Mouse (Mus musculus) liver, embryonic 14.5 days (tissue): ENCODE results near the gene Snx11. TPM values are rescaled to one million over a fixed set of nuclear protein-coding genes. Genes with fewer than 3 reads are reported as not detected.

Source experiments
- ATAC-seq: fragments of 200-750 bp; cut with Nextera tagmentation; 2 replicates; pipeline ENCODE4 v1.8.0; 2017; ENCODE audit warnings: moderate number of reproducible peaks, mild to moderate bottlenecking, moderate library complexity; ENCODE audit not compliant: insufficient read depth
- DNase-seq, 3 experiments: peaks; one replicate each; pipeline ENCODE4 v3.0.0-alpha.2; 2012 to 2013; ENCODE audit warnings: low read depth in 3 of 3, low spot score in 3 of 3
- H3K27ac ChIP-seq: fragments of 300-500 bp; sonication (generic); 2 replicates; pipeline ENCODE4 v1.5.1; 2014; ENCODE audit warnings: moderate library complexity, mild to moderate bottlenecking, control low read depth, inconsistent platforms
- H3K27me3 ChIP-seq: fragments of 300-500 bp; sonication (generic); 2 replicates; pipeline ENCODE4 v1.6.1; 2014; ENCODE audit warnings: mild to moderate bottlenecking, low read length, moderate library complexity; ENCODE audit not compliant: control insufficient read depth, insufficient read depth
- H3K36me3 ChIP-seq: fragments of 300-500 bp; sonication (generic); replicated peaks from 2 replicates; pipeline ENCODE4 v1.6.1; 2014; ENCODE audit warnings: low read depth; ENCODE audit not compliant: control insufficient read depth, insufficient read depth
- H3K4me1 ChIP-seq, 2 experiments: fragments of 200-500 bp in 1 of 2; fragments of 300-500 bp in 1 of 2; sonication (generic) in 1 of 2; replicated peaks; 2 replicates each; pipeline ENCODE4 v1.6.1; 2012 to 2014; ENCODE audit warnings: antibody characterized with exemption in 1 of 2, inconsistent platforms in 1 of 2, low read length in 1 of 2; ENCODE audit not compliant: control insufficient read depth in 2 of 2, insufficient read depth in 2 of 2
- H3K4me2 ChIP-seq: fragments of 300-500 bp; sonication (generic); 2 replicates; pipeline ENCODE4 v1.6.1; 2014; ENCODE audit warnings: low read depth, mild to moderate bottlenecking, control low read depth, moderate library complexity
- H3K4me3 ChIP-seq, 2 experiments: fragments of 200-500 bp in 1 of 2; fragments of 300-500 bp in 1 of 2; sonication (generic) in 1 of 2; 2 replicates each; pipeline ENCODE4 v1.5.1; 2012 to 2014; ENCODE audit warnings: low read depth in 2 of 2, low read length in 2 of 2, mild to moderate bottlenecking in 2 of 2, control low read depth in 1 of 2, inconsistent platforms in 1 of 2, moderate library complexity in 1 of 2; ENCODE audit not compliant: insufficient read depth in 1 of 2
- H3K9ac ChIP-seq: fragments of 300-500 bp; sonication (generic); replicated peaks from 2 replicates; pipeline ENCODE4 v1.6.1; 2014; ENCODE audit warnings: mild to moderate bottlenecking, control low read depth, moderate library complexity
- H3K9me3 ChIP-seq: fragments of 300-500 bp; sonication (generic); 2 replicates; pipeline ENCODE4 v1.6.1; 2016; ENCODE audit warnings: low read length, mixed read lengths; ENCODE audit not compliant: control insufficient read depth
- CTCF ChIP-seq: IDR thresholded peaks from 2 replicates; pipeline ENCODE4 v1.5.1; 2016; ENCODE audit warnings: antibody characterized with exemption, low read depth, control low read depth
- EP300 ChIP-seq: IDR thresholded peaks from 2 replicates; pipeline ENCODE4 v1.6.1; 2016; ENCODE audit warnings: antibody characterized with exemption, low read depth
- WGBS: fragments of 180-500 bp; shearing (Covaris S2); extraction: QIAGEN DNeasy Blood & Tissue Kit; methylation state at CpG from one replicate; pipeline ENCODE4 v1.1.7; 2014; ENCODE audit not compliant: insufficient replicate concordance; 5-methylcytosine and 5-hydroxymethylcytosine counted together
- polyA plus RNA-seq, 2 experiments: library from polyadenylated mRNA; depleted of rRNA in 1 of 2; stranded (reverse) in 1 of 2; unstranded in 1 of 2; fragments of >200 nt; fragmentation: Nextera tagmentation in 1 of 2; extraction: Ambion mirVana in 1 of 2; gene quantifications; 2 replicates each; pipeline versions ENCODE4 v1.2.1 to v1.2.3; 2012 to 2014

Snx11 gene
- polyA plus RNA-seq, 2 experiments, result 4.9 to 10.1 TPM

DNA sequence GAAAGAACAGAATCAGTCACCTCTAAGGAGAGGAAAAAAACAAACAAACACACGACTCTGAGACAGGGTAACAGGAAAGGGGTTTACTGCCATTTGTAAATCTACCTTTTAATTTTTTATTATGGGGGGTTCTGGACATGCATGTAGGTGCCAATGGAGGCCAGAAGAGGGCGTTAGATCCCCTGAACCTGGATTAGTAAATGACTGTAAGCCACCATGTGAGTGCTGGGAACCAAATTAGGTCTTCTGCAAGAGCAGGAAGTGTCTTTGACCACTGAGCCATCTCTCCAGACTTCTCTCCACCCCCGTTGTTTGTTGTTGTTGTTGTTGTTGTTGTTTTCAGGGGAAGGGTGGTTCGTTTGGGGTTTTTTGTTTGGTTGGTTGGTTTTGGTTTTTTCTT lies 19.9 kb downstream of the Snx11 start:
- Histone ChIP-seq H3K27me3 (no peaks in the 10 kb centered on the region), H3K4me3 (no peak overlapping the region), H3K4me1 (no peaks in the 10 kb centered on the region), H3K4me2 (no peak overlapping the region), H3K9me3 (no peaks in the 10 kb centered on the region), H3K36me3 (no peaks in the 10 kb centered on the region), H3K27ac (no peak overlapping the region), H3K9ac (no peak overlapping the region)
- DNase-seq (no peak), ATAC-seq (no peak)
- WGBS, result 39% methylated on average over 4 of the region's 4 CpGs
- TF ChIP-seq EP300 (no peak), CTCF (0 out of 2 replicates have a peak, but pooled peaks have one; percentile 6)

DNA sequence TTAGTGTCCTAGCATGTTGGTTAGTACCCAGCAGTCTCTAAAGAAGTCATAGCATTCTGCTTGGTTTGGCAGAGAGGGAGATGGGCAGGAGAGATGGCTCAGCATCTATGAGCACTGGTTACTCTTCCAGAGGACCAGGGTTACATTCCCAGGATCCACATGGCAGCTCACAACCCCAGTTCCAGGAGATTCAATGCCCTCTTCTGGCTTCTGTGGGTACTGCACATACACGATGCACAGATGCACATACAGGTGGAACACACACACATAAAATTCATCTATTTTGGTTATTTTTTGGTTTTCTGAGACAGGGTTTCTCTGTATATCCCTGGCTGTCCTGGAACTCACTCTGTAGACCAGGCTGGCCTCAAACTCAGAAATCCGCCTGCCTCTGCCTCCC lies 22.1 kb downstream of the Snx11 start:
- TF ChIP-seq EP300, result no peak
- TF ChIP-seq CTCF, result peak; percentile 47
- WGBS, result 68% methylated on average over 2 of the region's 2 CpGs
- Histone ChIP-seq H3K27me3 (no peaks in the 10 kb centered on the region), H3K9me3 (no peaks in the 10 kb centered on the region), H3K27ac (no peak overlapping the region), H3K4me2 (no peak overlapping the region), H3K4me3 (no peak overlapping the region), H3K9ac (no peak overlapping the region), H3K36me3 (no peaks in the 10 kb centered on the region), H3K4me1 (no peaks in the 10 kb centered on the region)
- DNase-seq, result no peak
- no peak for ATAC-seq

DNA sequence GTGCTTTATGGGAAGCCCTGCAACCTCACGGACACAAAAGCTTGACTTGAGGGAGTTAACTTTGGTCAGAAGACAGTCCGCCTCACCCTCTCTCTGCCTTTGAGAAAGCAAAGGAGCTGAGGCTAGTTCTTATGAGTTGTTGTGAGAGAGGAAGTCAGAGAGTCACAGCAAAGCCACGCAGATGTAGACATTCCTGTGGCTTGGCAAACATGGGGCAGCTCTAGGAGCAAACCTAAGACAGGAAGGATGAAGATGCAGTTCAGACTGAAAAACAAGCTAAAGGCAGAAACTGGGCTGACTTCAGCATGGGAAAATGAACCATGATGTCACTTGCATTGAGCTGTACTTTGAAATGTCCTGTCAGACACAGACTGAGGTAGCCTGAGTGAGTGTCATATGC lies 29.8 kb downstream of the Snx11 start:
- no peak for ATAC-seq
- Histone ChIP-seq H3K4me2 (no peak overlapping the region), H3K4me1 (no peaks in the 10 kb centered on the region), H3K4me3 (no peak overlapping the region), H3K27me3 (no peaks in the 10 kb centered on the region), H3K27ac (no peak overlapping the region), H3K36me3 (no peaks in the 10 kb centered on the region), H3K9ac (no peak overlapping the region), H3K9me3 (no peaks in the 10 kb centered on the region)
- DNase-seq, result no peak
- WGBS, result 27% methylated on average over 3 of the region's 3 CpGs
- no peak for TF ChIP-seq EP300
- TF ChIP-seq CTCF, result no peak

DNA sequence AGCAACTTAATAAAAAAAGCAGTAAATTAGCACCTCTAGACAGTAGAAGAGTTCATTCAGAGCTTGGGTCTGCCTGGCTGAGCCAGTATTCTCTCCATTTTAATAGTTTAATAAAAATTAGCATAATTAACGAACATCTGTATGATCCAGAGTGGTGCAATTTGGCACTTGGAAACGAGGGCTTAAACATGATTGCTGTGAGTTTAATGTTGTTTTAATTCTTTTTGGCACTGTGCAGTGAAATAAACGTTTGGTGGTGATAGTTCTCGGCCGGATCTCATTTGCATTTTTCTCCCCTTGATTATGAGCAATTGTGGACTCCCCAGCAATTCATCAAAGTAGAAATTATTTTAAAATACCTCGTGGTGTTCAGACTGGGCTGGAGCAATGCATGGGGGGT lies 30.7 kb downstream of the Snx11 start:
- H3K9me3 ChIP-seq, result no peaks in the 10 kb centered on the region
- no peak for TF ChIP-seq EP300
- TF ChIP-seq CTCF, result no peak
- H3K9ac ChIP-seq, result no peak overlapping the region
- H3K4me1 ChIP-seq, result no peaks in the 10 kb centered on the region
- no peak overlapping the region for H3K27ac ChIP-seq
- DNase-seq, result no peak
- no peak overlapping the region for H3K4me2 ChIP-seq
- WGBS, result 46% methylated on average over 6 of the region's 6 CpGs
- no peak for ATAC-seq
- H3K4me3 ChIP-seq, result no peak overlapping the region
- H3K36me3 ChIP-seq, result no peaks in the 10 kb centered on the region
- no peaks in the 10 kb centered on the region; the same call in 1 of the 2 replicates for H3K27me3 ChIP-seq

DNA sequence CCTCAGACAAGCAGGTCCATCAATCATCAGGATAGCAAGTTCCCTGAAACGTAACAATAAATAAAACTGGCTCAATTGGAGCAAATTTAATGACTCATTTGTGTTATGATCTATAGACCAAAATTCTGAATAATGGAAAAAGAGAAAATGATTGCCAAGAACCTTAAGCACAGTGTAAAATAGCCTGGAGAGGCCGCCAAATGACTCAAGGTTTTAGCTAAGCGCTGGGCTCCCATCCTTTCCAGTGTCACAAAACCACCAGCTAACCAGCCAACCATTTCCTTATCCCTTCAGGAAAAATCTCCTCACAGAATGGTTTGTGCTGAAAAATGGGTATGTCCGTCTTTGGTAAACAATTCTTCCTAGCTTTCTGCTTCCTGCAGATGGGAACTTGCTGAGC lies 33.5 kb downstream of the Snx11 start:
- Histone ChIP-seq H3K9ac (no peak overlapping the region), H3K9me3 (no peaks in the 10 kb centered on the region), H3K4me2 (no peak overlapping the region), H3K4me1 (no peaks in the 10 kb centered on the region), H3K27me3 (no peaks in the 10 kb centered on the region; the same call in 1 of the 2 replicates), H3K4me3 (no peak overlapping the region), H3K36me3 (no peaks in the 10 kb centered on the region), H3K27ac (no peak overlapping the region)
- TF ChIP-seq CTCF (no peak), EP300 (no peak)
- ATAC-seq (no peak), DNase-seq (no peak)
- 44% methylated on average over 4 of the region's 4 CpGs for WGBS
